Mouse (Mus musculus) small intestine, adult 10 weeks (tissue): ENCODE measurements around the gene Foxb2. TPM values are rescaled to one million over a fixed set of nuclear protein-coding genes. Genes with fewer than 3 reads are reported as not detected.

ENCODE experiments used
- polyA plus RNA-seq: library from polyadenylated mRNA; stranded (reverse); fragments of 350-450 nt; fragmentation: Illumina TruSeq; extraction: RNeasy Lipid Tissue Mini Kit (QIAGEN cat#74804); gene quantifications from one replicate; pipeline ENCODE4 v1.2.3, GENCODE M21; 2014; ENCODE audit warnings: low replicate concordance

The Foxb2 gene
- polyA plus RNA-seq, result not detected

DNA sequence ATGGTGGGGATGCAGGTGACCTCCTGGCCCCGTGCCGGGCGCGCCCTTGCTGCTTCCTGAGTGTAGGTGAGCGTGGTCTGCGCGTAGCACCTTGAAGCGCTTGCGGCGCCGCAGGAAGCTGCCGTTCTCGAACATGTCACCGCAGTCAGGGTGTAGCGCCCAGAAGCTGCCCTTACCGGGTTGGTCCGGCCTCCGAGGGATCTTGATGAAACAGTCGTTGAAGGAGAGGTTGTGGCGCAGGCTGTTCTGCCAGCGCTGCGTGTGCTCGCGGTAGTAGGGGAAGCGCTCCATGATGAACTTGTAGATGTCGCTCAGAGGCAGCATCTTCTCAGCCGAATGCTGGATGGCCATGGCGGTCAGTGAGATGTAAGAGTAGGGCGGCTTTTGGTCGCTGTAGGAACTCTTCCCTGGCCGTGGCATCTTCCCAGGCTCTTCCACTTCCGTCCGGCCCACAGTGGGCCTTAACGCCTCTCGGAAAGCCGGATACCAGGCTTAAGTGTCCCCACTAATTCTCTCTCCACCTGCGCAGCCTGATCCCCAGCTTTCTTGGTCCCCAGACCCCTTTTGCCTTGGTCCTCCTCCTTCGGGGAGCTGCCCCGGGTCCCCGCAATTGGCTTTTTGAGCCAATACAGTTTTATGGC, at the start of gene Foxb2:
Foxb2 (minus strand) TSS at position 585 of the 641 bp plus-strand sequence.

Other genes with a start within 250 kb of the Foxb2 start
- gene Vps13a, start 92.9 kb downstream of the Foxb2 start, polyA plus RNA-seq, result 81.5 TPM
- gene Prune2, start 82.3 kb upstream of the Foxb2 start, polyA plus RNA-seq, result 2.8 TPM